In genomic region chr17:8859489-8859888, GRCm38 (mm10) we compare ENCODE assay signal across 11 mouse cellular contexts.
DNase-seq lines count a peak whose midpoint lies in the region; ATAC-seq and TF ChIP-seq lines count a peak whose summit lies in the region.
"Had no signal": no experiment of that assay in that cellular context is flagged by ENCODE, and none has a peak within 500 bp of the region (broad histone marks: within the 10 kb centered on the region; RNA-seq: fewer than 3 reads in every experiment).

No protein-coding gene starts in this region.

- no peak overlapping the region for H3K4me3 ChIP-seq in heart, postnatal 0 days (ENCODE audit: low read depth, low read length)
- no peak overlapping the region for H3K4me3 ChIP-seq in heart, embryonic 11.5 days (ENCODE audit: low read depth, low read length)
- H3K4me3 ChIP-seq in lung, embryonic 16.5 days (ENCODE audit: low read length) = no peak overlapping the region
- H3K4me3 ChIP-seq in kidney, postnatal 0 days (replicated peaks; ENCODE audit: low read depth, low read length) = no peak overlapping the region

- H3K9me3 ChIP-seq in heart, postnatal 0 days (replicated peaks; ENCODE audit: control insufficient read depth, low read length) = no peaks in the 10 kb centered on the region
- H3K9me3 ChIP-seq in heart, embryonic 11.5 days (replicated peaks; ENCODE audit: control insufficient read depth, low read length) = no peaks in the 10 kb centered on the region
- H3K9me3 ChIP-seq in lung, embryonic 16.5 days (ENCODE audit: control insufficient read depth, low read length) = no peaks in the 10 kb centered on the region
- no peaks in the 10 kb centered on the region for H3K9me3 ChIP-seq in kidney, postnatal 0 days (replicated peaks; ENCODE audit: low read length)

- H3K36me3 ChIP-seq in heart, postnatal 0 days (replicated peaks; ENCODE audit: control insufficient read depth, insufficient read depth, low read length) = no peaks in the 10 kb centered on the region
- no peaks in the 10 kb centered on the region for H3K36me3 ChIP-seq in heart, embryonic 11.5 days (ENCODE audit: control insufficient read depth, insufficient read depth, low read length)
- no peaks in the 10 kb centered on the region for H3K36me3 ChIP-seq in lung, embryonic 16.5 days (ENCODE audit: control insufficient read depth, insufficient read depth, low read length)
- no peaks in the 10 kb centered on the region for H3K36me3 ChIP-seq in kidney, postnatal 0 days (ENCODE audit: insufficient read depth, low read length)

- peak; percentile 47 for DNase-seq in heart, postnatal 0 days (ENCODE audit: low spot score)
- no peak for DNase-seq in lung, postnatal 14 days
- DNase-seq in kidney, postnatal 0 days (ENCODE audit: low spot score) = peak; percentile 89
- DNase-seq in lung, postnatal 36 days = peak; percentile 42
- DNase-seq in cerebellum, adult 18-20 months = no peak
- DNase-seq: adrenal gland, postnatal 36 days; cerebellum, adult 9-11 months; thymus, postnatal 14 days had no signal

- 28% methylated on average over 4 of the region's 4 CpGs for WGBS in heart, postnatal 0 days
- 65% methylated on average over 4 of the region's 4 CpGs for WGBS in heart, embryonic 11.5 days (ENCODE audit: insufficient replicate concordance)
- 23% methylated on average over 4 of the region's 4 CpGs for WGBS in lung, embryonic 16.5 days
- WGBS in kidney, postnatal 0 days = 36% methylated on average over 4 of the region's 4 CpGs

- no peak overlapping the region for H3K4me2 ChIP-seq in heart, postnatal 0 days (ENCODE audit: low read depth, low read length)
- H3K4me2 ChIP-seq in heart, embryonic 11.5 days = no peak overlapping the region
- H3K4me2 ChIP-seq in lung, embryonic 16.5 days (ENCODE audit: low read depth, low read length) = peak overlapping the region; percentile 2; the same call in 1 of the 2 replicates
- H3K4me2 ChIP-seq in kidney, postnatal 0 days (ENCODE audit: low read length) = peak overlapping the region; percentile 27; the same call in 1 of the 2 replicates
- H3K4me2 ChIP-seq: hindbrain, embryonic 14.5 days had no signal

- no peak for TF ChIP-seq CTCF in heart, postnatal 0 days (IDR thresholded peaks at IDR 0.05; ENCODE audit: low read depth)
- TF ChIP-seq CTCF in kidney, postnatal 0 days (IDR thresholded peaks at IDR 0.05; ENCODE audit: low read depth) = no peak

- TF ChIP-seq EP300 in heart, postnatal 0 days (IDR thresholded peaks at IDR 0.05; ENCODE audit: low read depth) = no peak

- H3K27ac ChIP-seq in heart, postnatal 0 days (ENCODE audit: low read depth) = peak overlapping the region; percentile 49
- H3K27ac ChIP-seq in heart, embryonic 11.5 days (ENCODE audit: low read depth, low read length) = no peak overlapping the region
- H3K27ac ChIP-seq in lung, embryonic 16.5 days (ENCODE audit: low read length) = no peak overlapping the region
- no peak overlapping the region for H3K27ac ChIP-seq in kidney, postnatal 0 days

- H3K4me1 ChIP-seq in heart, postnatal 0 days (ENCODE audit: control insufficient read depth, insufficient read depth) = peaks cover 18% of the 10 kb centered on the region
- H3K4me1 ChIP-seq in heart, embryonic 11.5 days (ENCODE audit: control insufficient read depth, insufficient read depth, low read length) = 0 out of 2 replicates have a peak, but pooled peaks cover 3% of the 10 kb centered on the region
- H3K4me1 ChIP-seq in lung, embryonic 16.5 days (replicated peaks; ENCODE audit: control insufficient read depth, insufficient read depth, low read length) = peaks cover 6% of the 10 kb centered on the region
- H3K4me1 ChIP-seq in kidney, postnatal 0 days (replicated peaks; ENCODE audit: insufficient read depth, low read length) = peaks cover 7% of the 10 kb centered on the region

- ATAC-seq in heart, postnatal 0 days (ENCODE audit: insufficient read depth, low read depth) = peak; percentile 40; the same call in 1 of the 2 replicates
- no peak for ATAC-seq in heart, embryonic 11.5 days (replicated peaks; ENCODE audit: insufficient number of reproducible peaks, low FRiP score, low TSS enrichment)
- peak; percentile 69 for ATAC-seq in lung, embryonic 16.5 days (ENCODE audit: low read depth)
- ATAC-seq in kidney, postnatal 0 days (replicated peaks; ENCODE audit: low FRiP score, low read depth) = no peak

- no peak overlapping the region for H3K9ac ChIP-seq in heart, postnatal 0 days (replicated peaks; ENCODE audit: low read depth, low read length)
- H3K9ac ChIP-seq in heart, embryonic 11.5 days (ENCODE audit: low read depth, low read length) = no peak overlapping the region
- no peak overlapping the region for H3K9ac ChIP-seq in lung, embryonic 16.5 days (ENCODE audit: low read length)
- H3K9ac ChIP-seq in kidney, postnatal 0 days (ENCODE audit: low read depth, low read length) = no peak overlapping the region
- H3K9ac ChIP-seq: hindbrain, embryonic 14.5 days had no signal

- H3K27me3 ChIP-seq in heart, postnatal 0 days (ENCODE audit: control insufficient read depth, insufficient read depth, low read length) = no peaks in the 10 kb centered on the region
- H3K27me3 ChIP-seq in heart, embryonic 11.5 days (ENCODE audit: control insufficient read depth, insufficient read depth, low read length) = no peaks in the 10 kb centered on the region
- H3K27me3 ChIP-seq in lung, embryonic 16.5 days (ENCODE audit: control insufficient read depth, insufficient read depth, low read depth, low read length) = no peaks in the 10 kb centered on the region
- H3K27me3 ChIP-seq in kidney, postnatal 0 days (ENCODE audit: insufficient read depth, low read length) = no peaks in the 10 kb centered on the region

Comparison
In these comparisons a context has a peak if more than half of its experiments do, and no peak if none do; other contexts are left out.
1. ATAC-seq: peak in heart, postnatal 0 days (single experiment) and lung, embryonic 16.5 days (single experiment); none in heart, embryonic 11.5 days (single experiment) and kidney, postnatal 0 days (single experiment).
2. DNase-seq: peak in heart, postnatal 0 days (single experiment), kidney, postnatal 0 days (single experiment) and lung, postnatal 36 days (single experiment); none in lung, postnatal 14 days (single experiment) and cerebellum, adult 18-20 months (0 of 2).
3. H3K4me2 ChIP-seq: peak in lung, embryonic 16.5 days (single experiment) and kidney, postnatal 0 days (single experiment); none in heart, postnatal 0 days (single experiment) and heart, embryonic 11.5 days (single experiment).